Comparison of ENCODE assay signal across 8 mouse cellular contexts in genomic region chr13:108159241-108159575, GRCm38 (mm10). TPM values are rescaled to one million over a fixed set of nuclear protein-coding genes. Genes with fewer than 3 reads are reported as not detected.
DNase-seq lines count a peak whose midpoint lies in the region; ATAC-seq and TF ChIP-seq lines count a peak whose summit lies in the region.

No protein-coding gene starts in this region.

- H3K4me3 ChIP-seq in cerebellum, adult 2 months (replicated peaks; ENCODE audit: insufficient read depth, low read depth, low read length), result peak overlapping the region; percentile 98
- H3K4me3 ChIP-seq in spleen, adult 2 months (ENCODE audit: extremely low read depth, insufficient read depth, insufficient read length), result peak overlapping the region; percentile 84
- H3K4me3 ChIP-seq in liver, embryonic 11.5 days (ENCODE audit: low read depth, low read length), result peak overlapping the region; percentile 84

- no peaks in the 10 kb centered on the region; the same call in 1 of the 2 replicates for H3K36me3 ChIP-seq in spleen, adult 2 months (ENCODE audit: control insufficient read depth, insufficient read depth, low read length)
- peaks cover 2% of the 10 kb centered on the region; the same call in 1 of the 2 replicates for H3K36me3 ChIP-seq in liver, embryonic 11.5 days (ENCODE audit: control insufficient read depth, insufficient read depth, low read length)

- no peak for TF ChIP-seq POLR2A in cerebellum, adult 2 months (IDR thresholded peaks at IDR 0.05; ENCODE audit: borderline replicate concordance, insufficient read depth, low read length)
- TF ChIP-seq POLR2A in spleen, adult 2 months (IDR thresholded peaks at IDR 0.05; ENCODE audit: low read depth, low read length), result no peak

- peaks cover 13% of the 10 kb centered on the region; the same call in 1 of the 2 replicates for H3K4me1 ChIP-seq in cerebellum, adult 2 months (ENCODE audit: control insufficient read depth, insufficient read depth, low read length)
- no peaks in the 10 kb centered on the region; the same call in 1 of the 2 replicates for H3K4me1 ChIP-seq in spleen, adult 2 months (ENCODE audit: control insufficient read depth, insufficient read depth, insufficient read length)
- peaks cover 9% of the 10 kb centered on the region for H3K4me1 ChIP-seq in liver, embryonic 11.5 days (replicated peaks; ENCODE audit: control insufficient read depth, insufficient read depth, low read length)

- H3K9me3 ChIP-seq in liver, embryonic 11.5 days (ENCODE audit: control insufficient read depth, low read length), result no peaks in the 10 kb centered on the region

- H3K4me2 ChIP-seq in liver, embryonic 11.5 days, result peak overlapping the region; percentile 85

- H3K27ac ChIP-seq in cerebellum, adult 2 months (ENCODE audit: insufficient read depth, low read length), result no peak overlapping the region
- H3K27ac ChIP-seq in spleen, adult 2 months (ENCODE audit: insufficient read depth, low read length), result no peak overlapping the region
- H3K27ac ChIP-seq in liver, embryonic 11.5 days (ENCODE audit: low read depth, low read length), result no peak overlapping the region

- no peak for DNase-seq in cerebellum, adult 2 months
- DNase-seq in cerebellum, adult 9-10 months, result no peak
- no peak for DNase-seq in spleen, adult 2 months (ENCODE audit: low read depth in 1 of 2, low spot score in 2 of 2)
- no peak for DNase-seq in spleen, postnatal 10 days (ENCODE audit: low spot score in 2 of 2)
- DNase-seq in liver, embryonic 11.5 days (ENCODE audit: low spot score), result no peak
- DNase-seq in urinary bladder, postnatal 4 days (ENCODE audit: low spot score in 2 of 2), result no peak
- no peak for DNase-seq in layer of hippocampus, adult 11-12 months (ENCODE audit: low spot score)
- no peak for DNase-seq in right cerebral cortex, postnatal 36 days (ENCODE audit: low spot score in 2 of 2)

- ATAC-seq in liver, embryonic 11.5 days (replicated peaks; ENCODE audit: low FRiP score), result no peak

- TF ChIP-seq CTCF in cerebellum, adult 2 months (IDR thresholded peaks at IDR 0.05; ENCODE audit: borderline replicate concordance, insufficient read depth, low read depth, low read length), result no peak
- no peak for TF ChIP-seq CTCF in spleen, adult 2 months (IDR thresholded peaks at IDR 0.05; ENCODE audit: extremely low read depth, insufficient read depth, insufficient read length, insufficient replicate concordance)

- no peaks in the 10 kb centered on the region for H3K27me3 ChIP-seq in cerebellum, adult 2 months (ENCODE audit: control insufficient read depth, insufficient read depth, low read length)
- no peaks in the 10 kb centered on the region for H3K27me3 ChIP-seq in spleen, adult 2 months (ENCODE audit: control insufficient read depth, insufficient read depth, low read length)
- H3K27me3 ChIP-seq in liver, embryonic 11.5 days (replicated peaks; ENCODE audit: control insufficient read depth, insufficient read depth, low read length), result no peaks in the 10 kb centered on the region

- H3K9ac ChIP-seq in liver, embryonic 11.5 days (ENCODE audit: low read depth, low read length), result peak overlapping the region; percentile 68

- 4% methylated on average over 8 of the region's 8 CpGs for WGBS in cerebellum, adult 2 months
- WGBS in spleen, adult 2 months, result 10% methylated on average over 8 of the region's 8 CpGs
- 4% methylated on average over 8 of the region's 8 CpGs for whole genome bisulfite sequencing in liver, embryonic 11.5 days

RNA-seq across cellular contexts. Expression of gene Ercc8, which starts 0.7 kb away (rescaled TPM):
- polyA plus RNA-seq in cerebellum, adult 2 months (2012; rRNA removed), result 19.6 and 20.2 TPM in 2 replicates
- polyA plus RNA-seq in spleen, adult 2 months (2012; rRNA removed), result 5.2 and 5.7 TPM in 2 replicates
- polyA plus RNA-seq in liver, embryonic 11.5 days (2014; fragmentation: Nextera tagmentation; extraction: Ambion mirVana), result 19.6 and 21.0 TPM in 2 replicates

RNA-seq across cellular contexts. Expression of gene Ndufaf2, which starts 0.8 kb away (rescaled TPM):
- 46.0 and 62.4 TPM in 2 replicates for polyA plus RNA-seq in cerebellum, adult 2 months (2012; rRNA removed)
- 1.4 and 2.0 TPM in 2 replicates for polyA plus RNA-seq in spleen, adult 2 months (2012; rRNA removed)
- polyA plus RNA-seq in liver, embryonic 11.5 days (2014; fragmentation: Nextera tagmentation; extraction: Ambion mirVana), result 76.5 and 88.3 TPM in 2 replicates

RNA-seq across cellular contexts. Expression of gene Elovl7, which starts 55.0 kb away (rescaled TPM):
- 14.7 and 17.0 TPM in 2 replicates for polyA plus RNA-seq in cerebellum, adult 2 months (2012; rRNA removed)
- polyA plus RNA-seq in spleen, adult 2 months (2012; rRNA removed), result 0.29 and 0.37 TPM in 2 replicates
- polyA plus RNA-seq in liver, embryonic 11.5 days (2014; fragmentation: Nextera tagmentation; extraction: Ambion mirVana), result 3.4 and 4.0 TPM in 2 replicates

Comparison
In these comparisons a context has a peak if more than half of its experiments do, and no peak if none do; other contexts are left out.
1. RNA of gene Ndufaf2, which starts 0.8 kb away (polyA plus RNA-seq): 76.5 to 88.3 TPM in liver, embryonic 11.5 days and 46.0 to 62.4 TPM in cerebellum, adult 2 months; 1.4 to 2.0 TPM in spleen, adult 2 months; every median in the first group is over 10 times any median in the second.
2. Peak in every context shown above with its lines, with median percentiles within 50 percentile points of each other: H3K4me3 ChIP-seq.